Mouse (Mus musculus): Measurements from ENCODE around the gene Abhd6. TPM values are rescaled to one million over a fixed set of nuclear protein-coding genes. Genes with fewer than 3 reads are reported as not detected.
A peak's percentile ranks its signal among the peaks of the same experiment; 100 is the strongest.

Abhd6 gene
- polyA plus RNA-seq, 1 experiment from 2014 or later = 15.5 TPM

DNA sequence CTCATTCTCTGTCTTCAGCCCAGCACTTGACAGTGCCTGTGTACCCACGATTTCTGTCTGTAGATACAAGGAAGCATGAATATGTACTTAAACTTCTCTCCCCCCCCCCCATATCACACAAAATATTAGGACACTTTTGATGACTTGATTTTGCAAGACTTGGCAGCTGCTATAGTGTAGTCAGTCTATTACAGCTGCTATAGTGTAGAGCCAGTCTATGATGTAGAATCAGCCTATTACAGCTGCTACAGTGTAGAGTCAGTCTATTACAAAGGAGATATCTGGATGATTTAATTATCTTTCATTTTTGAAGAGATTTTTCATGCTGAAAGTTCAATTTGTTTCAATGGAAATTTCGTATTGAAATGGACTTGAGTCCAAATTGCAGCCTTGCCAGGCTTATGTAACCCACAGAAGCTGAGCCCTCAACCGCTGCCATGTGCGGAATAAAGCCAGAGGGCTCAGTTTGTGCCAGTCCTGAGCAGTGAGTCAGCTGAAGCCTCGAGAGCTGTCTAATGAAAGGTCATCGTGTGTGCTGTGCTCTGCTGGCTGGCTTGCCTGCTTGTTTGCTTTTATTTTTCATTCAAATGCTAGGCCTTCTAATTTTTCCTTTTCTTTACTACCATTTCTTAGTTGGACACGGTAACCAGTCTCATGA is 36.2 kb downstream of the Abhd6 start:
- H3K4me1 ChIP-seq (replicated peaks; ENCODE audit: control insufficient read depth, insufficient read depth, low read length) = no peaks in the 10 kb centered on the region
- H3K4me3 ChIP-seq (ENCODE audit: low read depth, low read length) = no peak overlapping the region
- H3K27me3 ChIP-seq (replicated peaks; ENCODE audit: control insufficient read depth, insufficient read depth, low read length) = no peaks in the 10 kb centered on the region
- H3K4me2 ChIP-seq (ENCODE audit: low read length) = no peak overlapping the region
- no peak overlapping the region for H3K27ac ChIP-seq (ENCODE audit: low read depth)
- no peaks in the 10 kb centered on the region for H3K9me3 ChIP-seq (ENCODE audit: control insufficient read depth, low read length)
- no peak for ATAC-seq (replicated peaks; ENCODE audit: low FRiP score, low TSS enrichment, low read depth)
- DNase-seq (ENCODE audit: low spot score) = peak; percentile 18
- H3K9ac ChIP-seq (ENCODE audit: low read length) = no peak overlapping the region
- WGBS = 80% methylated on average over 7 of the region's 7 CpGs
- H3K36me3 ChIP-seq (ENCODE audit: control insufficient read depth, insufficient read depth, low read length) = no peaks in the 10 kb centered on the region

DNA sequence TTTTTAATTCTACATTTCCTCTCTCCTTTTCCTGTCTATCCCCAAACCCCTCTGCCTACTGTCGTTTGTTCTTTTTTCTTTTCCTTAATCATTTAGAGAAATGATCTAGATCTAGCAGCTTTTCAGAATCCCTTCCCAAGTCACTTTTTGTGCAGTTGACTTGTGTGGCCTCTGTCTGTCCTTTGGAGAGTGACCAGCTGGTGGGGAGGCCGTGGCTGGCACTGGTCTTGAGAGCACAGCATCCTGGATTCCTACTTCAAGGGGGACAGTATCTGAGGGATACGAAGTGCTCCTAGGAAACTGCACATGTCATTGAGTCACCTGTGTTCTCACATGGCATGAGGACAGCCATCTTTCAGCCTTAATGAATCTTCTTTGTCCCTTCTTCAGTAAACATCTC is 37.5 kb downstream of the Abhd6 start:
- no peaks in the 10 kb centered on the region for H3K4me1 ChIP-seq (replicated peaks; ENCODE audit: control insufficient read depth, insufficient read depth, low read length)
- WGBS = 74% methylated on average over 3 of the region's 3 CpGs
- no peaks in the 10 kb centered on the region for H3K36me3 ChIP-seq (ENCODE audit: control insufficient read depth, insufficient read depth, low read length)
- H3K4me2 ChIP-seq (ENCODE audit: low read length) = no peak overlapping the region
- DNase-seq (ENCODE audit: low spot score) = peak; percentile 23
- no peak overlapping the region for H3K4me3 ChIP-seq (ENCODE audit: low read depth, low read length)
- H3K27ac ChIP-seq (ENCODE audit: low read depth) = no peak overlapping the region
- no peaks in the 10 kb centered on the region for H3K27me3 ChIP-seq (replicated peaks; ENCODE audit: control insufficient read depth, insufficient read depth, low read length)
- no peak overlapping the region for H3K9ac ChIP-seq (ENCODE audit: low read length)
- no peak for ATAC-seq (replicated peaks; ENCODE audit: low FRiP score, low TSS enrichment, low read depth)
- no peaks in the 10 kb centered on the region for H3K9me3 ChIP-seq (ENCODE audit: control insufficient read depth, low read length)

DNA sequence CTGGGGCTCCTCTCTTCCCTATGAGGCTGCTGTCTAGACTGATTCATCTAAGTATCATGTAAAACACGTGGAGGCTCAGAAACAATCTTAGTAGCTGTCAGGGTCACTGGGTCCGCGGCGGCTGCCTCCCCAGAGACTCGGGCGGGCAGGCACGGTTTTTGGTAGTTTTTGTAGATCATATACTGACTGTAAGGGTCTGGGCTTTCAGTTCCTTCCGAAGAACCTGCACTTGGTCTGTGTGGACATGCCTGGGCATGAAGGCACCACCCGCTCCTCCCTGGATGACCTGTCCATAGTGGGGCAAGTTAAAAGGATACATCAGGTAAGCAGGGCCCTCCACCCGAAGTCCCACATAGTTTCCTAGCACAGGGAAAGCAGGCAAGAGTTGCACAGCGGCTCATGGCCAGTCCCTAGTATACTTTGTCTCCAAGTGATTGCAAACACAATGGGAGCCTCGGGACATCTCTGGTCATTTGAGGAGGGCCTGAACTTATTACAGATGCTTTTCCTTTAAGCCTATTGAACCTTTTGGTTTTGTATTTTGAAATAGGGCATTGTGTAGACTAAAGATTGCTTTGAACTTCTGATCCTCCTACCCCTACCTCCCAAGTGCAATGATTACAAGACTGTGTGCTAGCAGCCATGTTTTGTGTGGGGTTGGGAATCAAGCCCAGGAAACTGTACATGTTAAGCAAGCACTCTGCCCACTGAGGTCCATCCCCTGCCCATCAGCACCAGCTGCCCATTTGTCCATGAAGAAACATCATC is 38.4 kb downstream of the Abhd6 start:
- Histone ChIP-seq H3K27ac (ENCODE audit: low read depth) (no peak overlapping the region), H3K4me1 (replicated peaks; ENCODE audit: control insufficient read depth, insufficient read depth, low read length) (no peaks in the 10 kb centered on the region), H3K4me3 (ENCODE audit: low read depth, low read length) (no peak overlapping the region), H3K27me3 (replicated peaks; ENCODE audit: control insufficient read depth, insufficient read depth, low read length) (no peaks in the 10 kb centered on the region), H3K36me3 (ENCODE audit: control insufficient read depth, insufficient read depth, low read length) (no peaks in the 10 kb centered on the region), H3K9ac (ENCODE audit: low read length) (no peak overlapping the region), H3K9me3 (ENCODE audit: control insufficient read depth, low read length) (no peaks in the 10 kb centered on the region), H3K4me2 (ENCODE audit: low read length) (no peak overlapping the region)
- ATAC-seq (replicated peaks; ENCODE audit: low FRiP score, low TSS enrichment, low read depth) = no peak
- DNase-seq (ENCODE audit: low spot score) = no peak
- 88% methylated on average over 12 of the region's 12 CpGs for WGBS

DNA sequence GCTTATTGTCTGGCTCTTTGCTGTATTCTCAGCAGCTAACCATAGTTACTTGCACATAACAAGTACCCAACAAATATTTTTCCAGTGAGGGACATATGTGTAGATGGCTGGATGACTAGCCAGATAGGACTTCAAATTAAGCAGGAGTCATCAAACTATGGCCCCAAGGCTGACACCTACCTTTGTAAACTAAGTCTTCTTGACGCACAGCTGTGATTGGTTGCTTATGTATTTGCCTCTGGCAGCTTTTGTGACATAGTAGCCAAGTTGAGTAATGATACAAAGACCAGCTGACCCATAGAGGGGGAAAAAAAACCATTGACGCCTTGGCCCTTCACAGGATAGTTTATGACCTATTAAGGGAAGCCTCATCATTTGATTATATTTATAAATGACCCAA is 39.4 kb downstream of the Abhd6 start:
- no peak overlapping the region for H3K27ac ChIP-seq (ENCODE audit: low read depth)
- no peak overlapping the region for H3K4me3 ChIP-seq (ENCODE audit: low read depth, low read length)
- H3K27me3 ChIP-seq (replicated peaks; ENCODE audit: control insufficient read depth, insufficient read depth, low read length) = no peaks in the 10 kb centered on the region
- no peak overlapping the region for H3K4me2 ChIP-seq (ENCODE audit: low read length)
- no peak overlapping the region for H3K9ac ChIP-seq (ENCODE audit: low read length)
- no peaks in the 10 kb centered on the region for H3K9me3 ChIP-seq (ENCODE audit: control insufficient read depth, low read length)
- no peak for DNase-seq (ENCODE audit: low spot score)
- ATAC-seq (replicated peaks; ENCODE audit: low FRiP score, low TSS enrichment, low read depth) = no peak
- no peaks in the 10 kb centered on the region for H3K4me1 ChIP-seq (replicated peaks; ENCODE audit: control insufficient read depth, insufficient read depth, low read length)
- WGBS = 86% methylated on average over 2 of the region's 2 CpGs
- H3K36me3 ChIP-seq (ENCODE audit: control insufficient read depth, insufficient read depth, low read length) = peaks cover 7% of the 10 kb centered on the region

DNA sequence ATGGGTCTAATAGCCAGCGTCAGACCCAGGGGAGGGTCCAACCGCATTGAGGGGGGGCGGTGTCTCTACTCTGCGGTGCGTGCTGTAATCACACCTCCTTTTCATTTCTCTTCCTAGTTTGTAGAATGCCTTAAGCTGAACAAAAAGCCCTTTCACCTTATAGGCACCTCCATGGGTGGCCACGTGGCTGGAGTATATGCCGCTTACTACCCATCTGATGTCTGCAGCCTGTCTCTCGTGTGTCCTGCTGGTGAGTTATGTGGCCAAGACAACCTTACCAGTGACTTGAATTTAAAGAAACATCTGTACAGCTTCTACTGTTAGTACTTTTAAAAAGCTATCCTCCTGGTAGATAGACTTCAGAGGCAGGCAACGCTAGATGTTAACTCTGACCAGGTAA is 39.9 kb downstream of the Abhd6 start:
- no peak overlapping the region for H3K9ac ChIP-seq (ENCODE audit: low read length)
- H3K4me1 ChIP-seq (replicated peaks; ENCODE audit: control insufficient read depth, insufficient read depth, low read length) = no peaks in the 10 kb centered on the region
- DNase-seq (ENCODE audit: low spot score) (no peak), ATAC-seq (replicated peaks; ENCODE audit: low FRiP score, low TSS enrichment, low read depth) (no peak)
- 91% methylated on average over 9 of the region's 9 CpGs for WGBS
- no peak overlapping the region for H3K4me2 ChIP-seq (ENCODE audit: low read length)
- peaks cover 8% of the 10 kb centered on the region for H3K36me3 ChIP-seq (ENCODE audit: control insufficient read depth, insufficient read depth, low read length)
- no peaks in the 10 kb centered on the region for H3K9me3 ChIP-seq (ENCODE audit: control insufficient read depth, low read length)
- no peaks in the 10 kb centered on the region for H3K27me3 ChIP-seq (replicated peaks; ENCODE audit: control insufficient read depth, insufficient read depth, low read length)
- no peak overlapping the region for H3K27ac ChIP-seq (ENCODE audit: low read depth)
- H3K4me3 ChIP-seq (ENCODE audit: low read depth, low read length) = no peak overlapping the region

DNA sequence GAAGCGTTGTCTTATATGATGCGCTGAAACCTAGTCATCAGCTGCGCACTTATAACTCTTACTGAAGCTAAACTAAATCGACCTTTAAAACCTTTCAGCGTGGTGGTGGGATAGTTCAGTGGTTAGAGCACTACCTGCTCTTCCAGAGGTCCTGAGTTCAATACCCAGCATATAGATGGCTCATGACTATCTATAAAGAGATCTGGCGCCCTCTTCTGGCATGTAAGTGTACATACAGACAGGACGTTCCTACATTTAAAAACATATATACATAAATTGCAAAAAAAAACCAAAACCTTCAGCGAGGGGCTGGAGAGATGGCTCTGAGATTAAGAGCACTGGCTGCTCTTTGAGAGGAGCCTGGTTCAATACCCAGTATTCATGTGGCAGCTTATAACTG is 41.6 kb downstream of the Abhd6 start:
- Histone ChIP-seq H3K27ac (ENCODE audit: low read depth) (no peak overlapping the region), H3K36me3 (ENCODE audit: control insufficient read depth, insufficient read depth, low read length) (peaks cover 8% of the 10 kb centered on the region), H3K9me3 (ENCODE audit: control insufficient read depth, low read length) (no peaks in the 10 kb centered on the region), H3K4me2 (ENCODE audit: low read length) (no peak overlapping the region), H3K9ac (ENCODE audit: low read length) (no peak overlapping the region), H3K27me3 (replicated peaks; ENCODE audit: control insufficient read depth, insufficient read depth, low read length) (no peaks in the 10 kb centered on the region), H3K4me1 (replicated peaks; ENCODE audit: control insufficient read depth, insufficient read depth, low read length) (no peaks in the 10 kb centered on the region), H3K4me3 (ENCODE audit: low read depth, low read length) (no peak overlapping the region)
- 69% methylated on average over 8 of the region's 8 CpGs for WGBS
- ATAC-seq (replicated peaks; ENCODE audit: low FRiP score, low TSS enrichment, low read depth) = no peak
- no peak for DNase-seq (ENCODE audit: low spot score)

DNA sequence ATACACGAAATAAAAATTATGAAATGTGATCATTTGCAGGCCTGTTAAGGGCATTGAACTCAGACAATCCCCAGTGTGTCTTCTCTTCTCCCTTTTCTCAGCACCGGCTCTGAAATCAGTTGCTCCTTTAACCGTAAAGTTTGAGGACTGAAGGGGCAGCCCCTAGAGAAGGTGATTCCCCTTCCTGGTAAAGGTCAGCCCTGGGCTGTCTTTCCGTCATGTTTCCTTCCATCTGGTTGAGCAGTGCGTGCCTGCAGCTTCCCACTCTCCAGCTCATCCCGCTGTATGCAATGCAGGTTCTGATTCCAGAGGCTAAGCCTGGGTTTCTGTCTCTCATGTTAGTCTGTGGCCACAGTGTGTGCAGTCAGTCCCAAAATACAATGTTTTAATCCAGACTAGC is 42.1 kb downstream of the Abhd6 start:
- DNase-seq (ENCODE audit: low spot score) (no peak), ATAC-seq (replicated peaks; ENCODE audit: low FRiP score, low TSS enrichment, low read depth) (no peak)
- no peaks in the 10 kb centered on the region for H3K9me3 ChIP-seq (ENCODE audit: control insufficient read depth, low read length)
- H3K9ac ChIP-seq (ENCODE audit: low read length) = no peak overlapping the region
- no peaks in the 10 kb centered on the region for H3K27me3 ChIP-seq (replicated peaks; ENCODE audit: control insufficient read depth, insufficient read depth, low read length)
- no peaks in the 10 kb centered on the region for H3K4me1 ChIP-seq (replicated peaks; ENCODE audit: control insufficient read depth, insufficient read depth, low read length)
- H3K27ac ChIP-seq (ENCODE audit: low read depth) = no peak overlapping the region
- H3K36me3 ChIP-seq (ENCODE audit: control insufficient read depth, insufficient read depth, low read length) = peaks cover 10% of the 10 kb centered on the region
- H3K4me2 ChIP-seq (ENCODE audit: low read length) = no peak overlapping the region
- WGBS = 84% methylated on average over 6 of the region's 6 CpGs
- H3K4me3 ChIP-seq (ENCODE audit: low read depth, low read length) = no peak overlapping the region

DNA sequence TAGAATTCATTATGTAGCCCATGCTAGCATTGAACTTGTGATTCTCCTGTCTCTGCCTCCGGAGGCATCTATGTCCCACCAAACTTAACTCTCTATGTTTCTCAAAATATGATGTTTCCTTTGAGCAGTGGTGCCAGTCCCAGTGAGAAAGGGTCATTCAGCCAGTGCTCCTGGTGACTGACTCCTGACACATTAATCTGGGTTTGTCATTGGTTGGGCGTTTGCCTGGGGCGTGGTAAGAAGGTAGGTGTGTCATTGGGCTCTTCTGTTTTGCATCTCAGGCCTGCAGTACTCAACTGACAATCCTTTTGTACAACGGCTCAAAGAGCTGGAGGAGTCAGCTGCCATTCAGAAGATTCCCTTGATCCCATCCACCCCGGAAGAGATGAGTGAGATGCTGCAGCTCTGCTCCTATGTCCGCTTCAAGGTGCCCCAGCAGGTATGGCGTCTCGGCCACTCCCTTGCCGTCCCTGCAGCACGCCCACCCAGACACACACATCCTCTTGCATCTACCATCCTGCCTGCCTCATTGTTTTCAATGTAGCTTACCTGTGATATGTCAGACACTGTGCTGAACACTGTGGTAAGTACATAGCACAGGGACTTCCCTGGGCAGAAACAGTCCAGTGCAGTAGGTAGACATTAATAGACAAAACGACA is 42.6 kb downstream of the Abhd6 start:
- H3K4me1 ChIP-seq (replicated peaks; ENCODE audit: control insufficient read depth, insufficient read depth, low read length) = no peaks in the 10 kb centered on the region
- ATAC-seq (replicated peaks; ENCODE audit: low FRiP score, low TSS enrichment, low read depth) = no peak
- H3K9me3 ChIP-seq (ENCODE audit: control insufficient read depth, low read length) = no peaks in the 10 kb centered on the region
- WGBS = 81% methylated on average over 11 of the region's 11 CpGs
- no peak overlapping the region for H3K9ac ChIP-seq (ENCODE audit: low read length)
- no peak for DNase-seq (ENCODE audit: low spot score)
- no peaks in the 10 kb centered on the region for H3K27me3 ChIP-seq (replicated peaks; ENCODE audit: control insufficient read depth, insufficient read depth, low read length)
- no peak overlapping the region for H3K4me3 ChIP-seq (ENCODE audit: low read depth, low read length)
- peaks cover 16% of the 10 kb centered on the region for H3K36me3 ChIP-seq (ENCODE audit: control insufficient read depth, insufficient read depth, low read length)
- no peak overlapping the region for H3K27ac ChIP-seq (ENCODE audit: low read depth)
- no peak overlapping the region for H3K4me2 ChIP-seq (ENCODE audit: low read length)
